Mouse (Mus musculus) testis, adult 2 months (tissue): Measurements from ENCODE around the gene Myo1c.

Source experiments
- CTCF ChIP-seq: fragments of 200-500 bp; IDR thresholded peaks from 2 replicates; pipeline ENCODE4 v1.5.1; 2012; ENCODE audit warnings: low read depth, mild to moderate bottlenecking, inconsistent platforms, low read length, moderate library complexity; ENCODE audit not compliant: control insufficient read depth, insufficient read depth, insufficient replicate concordance
- POLR2A ChIP-seq: fragments of 200-500 bp; IDR thresholded peaks from 2 replicates; pipeline ENCODE4 v1.6.1; 2012; ENCODE audit warnings: low read depth, mild to moderate bottlenecking, inconsistent platforms, low read length, moderate library complexity; ENCODE audit not compliant: control insufficient read depth

DNA sequence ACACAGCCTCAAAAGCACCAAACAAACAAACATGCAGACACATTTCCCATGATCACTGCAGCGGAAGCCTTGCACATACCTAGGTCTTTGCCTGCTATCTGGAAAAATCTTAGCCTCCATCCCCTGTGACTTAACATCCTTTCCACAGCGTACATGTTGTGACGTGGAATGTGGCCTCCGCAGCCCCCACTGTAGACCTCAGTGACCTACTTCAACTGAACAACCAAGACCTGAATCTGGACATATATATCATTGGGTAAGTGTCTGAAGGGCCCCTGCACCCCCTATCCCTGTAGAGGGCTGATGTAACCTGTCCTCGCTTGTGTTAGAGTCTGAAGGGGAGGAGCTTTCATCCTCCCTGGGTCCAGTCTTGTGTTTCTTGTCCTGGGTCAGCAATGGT, 17.4 kb upstream of the Myo1c start:
- TF ChIP-seq CTCF: no peak
- TF ChIP-seq POLR2A: no peak
